Mouse (Mus musculus): ENCODE results near the gene P2ry1. TPM values are rescaled to one million over a fixed set of nuclear protein-coding genes. Genes with fewer than 3 reads are reported as not detected.

The P2ry1 gene
- polyA plus RNA-seq, 1 experiment from 2014 or later: 2.5 TPM

GRCm38 (mm10) chr3:61016733-61017132 lies 14.1 kb downstream of the P2ry1 start:
- 15% methylated on average over 2 of the region's 2 CpGs for WGBS (ENCODE audit: missing documents)
- no peak overlapping the region for H3K27ac ChIP-seq
- H3K79me2 ChIP-seq (ENCODE audit: inconsistent target): no peaks in the 10 kb centered on the region
- no peak overlapping the region for H3K4me3 ChIP-seq (ENCODE audit: inconsistent target)
- no peaks in the 10 kb centered on the region for H3K36me3 ChIP-seq (ENCODE audit: inconsistent target)

DNA sequence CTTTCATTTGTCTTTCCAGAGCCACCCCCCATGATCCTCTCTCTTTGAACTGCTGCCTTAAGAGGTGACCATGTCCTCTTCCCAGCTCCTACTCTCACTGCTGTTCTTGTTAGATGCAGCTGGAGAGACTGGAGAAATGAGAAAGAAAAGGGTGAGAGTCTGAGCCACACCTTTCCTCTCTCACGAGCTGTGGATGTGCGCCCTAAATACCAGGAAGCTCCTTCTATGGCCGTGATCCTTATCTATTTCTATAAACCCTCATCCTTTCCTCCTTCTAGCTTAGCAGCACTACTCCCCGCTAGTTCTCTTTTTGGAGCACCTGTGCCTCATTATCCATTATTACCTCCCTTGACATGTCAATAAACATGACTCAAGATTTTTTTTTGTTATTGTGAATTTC lies 29.5 kb downstream of the P2ry1 start:
- Histone ChIP-seq H3K79me2 (ENCODE audit: inconsistent target) (no peaks in the 10 kb centered on the region), H3K36me3 (ENCODE audit: inconsistent target) (no peaks in the 10 kb centered on the region), H3K27ac (no peak overlapping the region), H3K4me3 (ENCODE audit: inconsistent target) (no peak overlapping the region)
- WGBS (ENCODE audit: missing documents): 50% methylated on average over 4 of the region's 4 CpGs

GRCm38 (mm10) chr3:61035633-61036032 lies 33.0 kb downstream of the P2ry1 start:
- no peak overlapping the region for H3K4me3 ChIP-seq (ENCODE audit: inconsistent target)
- H3K36me3 ChIP-seq (ENCODE audit: inconsistent target): no peaks in the 10 kb centered on the region
- no peak overlapping the region for H3K27ac ChIP-seq
- 10% methylated on average over 5 of the region's 5 CpGs for WGBS (ENCODE audit: missing documents)
- no peaks in the 10 kb centered on the region for H3K79me2 ChIP-seq (ENCODE audit: inconsistent target)

DNA sequence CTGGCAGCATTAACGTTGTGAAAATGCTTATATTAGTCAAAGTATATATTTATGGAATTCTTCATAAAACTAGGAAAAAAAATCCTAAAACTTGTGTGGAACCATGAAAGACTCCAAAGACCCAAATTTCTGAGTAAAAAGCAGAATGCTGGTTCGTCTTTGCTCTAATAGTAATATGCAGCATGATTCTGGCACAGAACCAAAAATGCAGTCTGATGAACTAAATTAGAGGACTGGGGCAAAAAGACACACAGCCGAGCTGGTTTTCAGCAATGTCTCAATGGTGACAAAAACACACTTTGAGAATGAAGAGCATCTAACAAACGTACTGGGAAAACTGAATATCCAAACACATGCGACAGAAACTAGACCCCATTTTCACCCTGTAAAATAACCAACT lies 37.3 kb downstream of the P2ry1 start:
- no peaks in the 10 kb centered on the region for H3K79me2 ChIP-seq (ENCODE audit: inconsistent target)
- 94% methylated on average over 5 of the region's 5 CpGs for WGBS (ENCODE audit: missing documents)

DNA sequence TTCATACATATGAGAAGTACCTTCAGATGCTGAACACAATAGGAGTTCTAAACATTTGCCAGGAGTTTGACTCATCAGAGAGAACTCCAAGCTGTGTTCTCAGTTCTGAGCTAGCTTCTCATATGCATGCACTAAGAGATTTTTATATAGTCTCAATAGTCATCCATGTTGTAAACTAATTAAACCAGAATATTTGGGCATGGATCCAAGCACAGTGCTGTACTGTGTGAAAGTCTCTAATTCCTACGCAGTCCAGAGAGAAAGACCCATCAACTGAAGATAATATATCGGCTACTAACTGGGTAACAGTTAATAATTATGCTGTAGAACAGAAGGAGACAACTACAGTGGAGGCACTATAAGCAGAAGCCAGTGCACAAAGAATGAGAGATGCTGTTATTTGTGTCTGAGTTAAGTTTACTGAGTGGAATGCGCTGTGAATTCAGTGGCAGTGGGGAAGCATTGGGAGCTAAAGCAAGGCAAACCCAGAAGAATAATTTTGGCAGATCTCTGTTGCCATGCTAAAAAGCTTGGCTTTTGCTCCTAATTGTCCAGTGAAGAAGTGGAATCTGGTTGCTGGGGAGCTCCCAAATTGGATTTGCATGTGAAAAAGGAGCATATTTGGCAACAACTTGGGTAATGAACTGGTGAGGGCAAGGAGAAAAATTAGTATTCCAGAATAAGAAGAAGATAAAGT lies 47.5 kb downstream of the P2ry1 start:
- no peak overlapping the region for H3K27ac ChIP-seq
- WGBS (ENCODE audit: missing documents): 92% methylated on average over 3 of the region's 3 CpGs
- H3K36me3 ChIP-seq (ENCODE audit: inconsistent target): no peaks in the 10 kb centered on the region
- H3K4me3 ChIP-seq (ENCODE audit: inconsistent target): no peak overlapping the region
- H3K79me2 ChIP-seq (ENCODE audit: inconsistent target): no peaks in the 10 kb centered on the region

More for the DNA sequence above, 37.3 kb downstream of the P2ry1 start:
- H3K36me3 ChIP-seq (ENCODE audit: inconsistent target): no peaks in the 10 kb centered on the region
- no peak overlapping the region for H3K27ac ChIP-seq
- no peak overlapping the region for H3K4me3 ChIP-seq (ENCODE audit: inconsistent target)
